Comparison of ENCODE assay signal across 12 mouse cellular contexts in genomic region chr17:88142003-88142402, GRCm38 (mm10).
A peak's percentile ranks its signal among the peaks of the same experiment; 100 is the strongest.
DNase-seq lines count a peak whose midpoint lies in the region; ATAC-seq and TF ChIP-seq lines count a peak whose summit lies in the region.
"Had no signal": no experiment of that assay in that cellular context is flagged by ENCODE, and none has a peak within 500 bp of the region (broad histone marks: within the 10 kb centered on the region; RNA-seq: fewer than 3 reads in every experiment).

No protein-coding gene starts in this region.

- DNase-seq in gastrocnemius, postnatal 25 days, result peak; percentile 22
- no peak for DNase-seq in gastrocnemius, postnatal 36 days
- no peak for DNase-seq in lung, embryonic 14.5 days
- DNase-seq in lung, postnatal 36 days, result no peak
- no peak for DNase-seq in right cerebral cortex, adult 18-20 months
- DNase-seq: cerebellum, postnatal 10 days; left cerebral cortex, postnatal 4 days had no signal

- H3K4me3 ChIP-seq in lung, embryonic 14.5 days (ENCODE audit: low read depth, low read length), result no peak overlapping the region
- peak overlapping the region; percentile 9; the same call in 1 of the 2 replicates for H3K4me3 ChIP-seq in intestine, postnatal 0 days (ENCODE audit: low read depth, low read length)
- H3K4me3 ChIP-seq in stomach, embryonic 15.5 days (replicated peaks), result no peak overlapping the region

- peak overlapping the region; percentile 25; the same call in 1 of the 2 replicates for H3K4me2 ChIP-seq in lung, embryonic 14.5 days
- peak overlapping the region; percentile 53 for H3K4me2 ChIP-seq in intestine, postnatal 0 days (replicated peaks; ENCODE audit: low read depth)
- H3K4me2 ChIP-seq in stomach, embryonic 15.5 days, result peak overlapping the region; percentile 29; the same call in 1 of the 2 replicates

- no peaks in the 10 kb centered on the region for H3K4me1 ChIP-seq in lung, embryonic 14.5 days (ENCODE audit: insufficient read depth)
- H3K4me1 ChIP-seq in intestine, postnatal 0 days (replicated peaks; ENCODE audit: control insufficient read depth, insufficient read depth, low read length), result no peaks in the 10 kb centered on the region
- no peaks in the 10 kb centered on the region for H3K4me1 ChIP-seq in stomach, embryonic 15.5 days

- intact Hi-C loops in gastrocnemius, postnatal 36 days (cut with DNase I), result no loop called here

- no peaks in the 10 kb centered on the region for H3K9me3 ChIP-seq in lung, embryonic 14.5 days (ENCODE audit: low read depth, low read length)
- H3K9me3 ChIP-seq in intestine, postnatal 0 days (ENCODE audit: control insufficient read depth), result no peaks in the 10 kb centered on the region
- H3K9me3 ChIP-seq in stomach, embryonic 15.5 days, result no peaks in the 10 kb centered on the region
- H3K9me3 ChIP-seq: G1E had no signal

- no peaks in the 10 kb centered on the region for H3K27me3 ChIP-seq in lung, embryonic 14.5 days (ENCODE audit: insufficient read depth, low read length)
- H3K27me3 ChIP-seq in intestine, postnatal 0 days (replicated peaks; ENCODE audit: control insufficient read depth, insufficient read depth, low read length), result no peaks in the 10 kb centered on the region
- H3K27me3 ChIP-seq in stomach, embryonic 15.5 days (replicated peaks), result no peaks in the 10 kb centered on the region

- no peak overlapping the region for H3K9ac ChIP-seq in lung, embryonic 14.5 days
- H3K9ac ChIP-seq in intestine, postnatal 0 days (ENCODE audit: low read depth, low read length), result no peak overlapping the region
- no peak overlapping the region for H3K9ac ChIP-seq in stomach, embryonic 15.5 days

- 57% methylated on average over 8 of the region's 8 CpGs for WGBS in lung, embryonic 14.5 days
- 54% methylated on average over 8 of the region's 8 CpGs for WGBS in intestine, postnatal 0 days
- WGBS in stomach, embryonic 15.5 days, result 51% methylated on average over 8 of the region's 8 CpGs

- no peak overlapping the region for H3K27ac ChIP-seq in lung, embryonic 14.5 days (ENCODE audit: low read depth)
- no peak overlapping the region for H3K27ac ChIP-seq in intestine, postnatal 0 days (ENCODE audit: low read depth, low read length)
- no peak overlapping the region for H3K27ac ChIP-seq in stomach, embryonic 15.5 days

- TF ChIP-seq CTCF in lung, embryonic 14.5 days (IDR thresholded peaks at IDR 0.05; ENCODE audit: low read depth), result no peak
- no peak for TF ChIP-seq CTCF in intestine, postnatal 0 days (IDR thresholded peaks at IDR 0.05; ENCODE audit: low read depth)

- ATAC-seq in lung, embryonic 14.5 days (ENCODE audit: insufficient read depth), result no peak
- no peak for ATAC-seq in intestine, postnatal 0 days
- no peak for ATAC-seq in stomach, embryonic 15.5 days (ENCODE audit: insufficient read depth, low FRiP score, low read depth)
- no peak for ATAC-seq in megakaryocyte-erythroid progenitor cell, adult 5-6 weeks (replicated peaks; ENCODE audit: low FRiP score, low TSS enrichment, poor library complexity, severe bottlenecking)
- ATAC-seq: activated CD4-positive, CD25-positive, alpha-beta regulatory T cell, adult 4 months had no signal

- H3K36me3 ChIP-seq in lung, embryonic 14.5 days (ENCODE audit: insufficient read depth), result no peaks in the 10 kb centered on the region
- H3K36me3 ChIP-seq in intestine, postnatal 0 days (ENCODE audit: control insufficient read depth, insufficient read depth), result no peaks in the 10 kb centered on the region
- no peaks in the 10 kb centered on the region for H3K36me3 ChIP-seq in stomach, embryonic 15.5 days
- H3K36me3 ChIP-seq: G1E had no signal
